Mouse (Mus musculus) retina, adult 2 months (tissue): Measurements from ENCODE around the gene Lmnb2.
A peak's percentile ranks its signal among the peaks of the same experiment; 100 is the strongest.

ENCODE experiments used
- DNase-seq: peaks from one replicate; pipeline ENCODE4 v3.0.0-alpha.2; 2012; ENCODE audit warnings: low read depth, low spot score

Gene Lmnb2

GRCm38 (mm10) chr10:80856267-80856666 is 61.8 kb downstream of the Lmnb2 start:
- DNase-seq, result no peak

- no peak for DNase-seq
Observed at GRCm38 (mm10) chr10:80855749-80856073, 62.3 kb downstream of the Lmnb2 start.

DNA sequence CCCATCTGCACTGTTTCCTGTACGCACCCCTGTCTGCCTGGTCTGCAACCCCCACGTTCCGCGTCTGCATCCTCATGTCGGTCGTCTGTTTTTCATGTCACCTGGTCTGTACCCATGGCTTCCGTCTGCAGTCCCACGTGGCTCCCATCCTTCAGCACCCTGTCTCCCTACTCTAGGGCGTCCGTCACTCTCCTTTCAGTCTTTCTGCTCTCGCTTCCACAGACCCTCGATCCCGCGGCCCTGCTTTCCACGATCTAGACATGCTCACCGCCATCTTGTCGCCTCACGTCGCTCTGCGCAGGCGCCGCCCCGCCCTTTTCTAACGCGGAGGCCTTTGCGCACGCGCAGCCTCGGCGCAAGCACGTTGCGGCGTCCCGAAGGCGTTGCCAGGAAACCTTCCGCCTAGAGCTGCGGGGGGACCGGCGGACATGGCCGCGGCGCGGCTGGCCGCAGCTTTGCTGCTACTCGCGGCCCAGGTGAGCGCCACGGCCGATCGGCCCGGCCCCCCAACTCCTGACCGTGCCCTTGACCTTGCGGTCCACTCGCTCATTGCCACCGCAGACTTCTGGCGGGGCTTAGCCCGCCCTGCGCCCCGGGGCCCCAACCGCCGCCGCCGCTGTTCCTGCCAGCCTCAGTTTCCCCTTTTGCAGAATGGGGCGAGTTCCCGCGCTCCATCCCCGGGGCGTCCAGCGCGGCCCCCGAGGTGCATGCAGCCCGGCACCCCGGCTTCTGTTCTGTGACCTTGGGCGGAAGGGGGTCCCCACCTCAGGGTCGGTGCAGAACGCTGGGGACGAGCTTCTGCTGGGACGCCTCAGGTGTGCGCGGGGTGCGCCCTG is 62.9 kb downstream of the Lmnb2 start, which contains the start of the genes Lsm7 and Sppl2b:
Lsm7 (minus strand) TSS at position 297 of the 836 bp plus-strand sequence.
Sppl2b (plus strand) TSS at position 363 of the 836 bp plus-strand sequence.
- DNase-seq, result peak; percentile 92
